Mouse (Mus musculus) heart, adult 8-10 months (tissue): ENCODE measurements at regions not wholly inside any gene's neighbourhood (a gene's known extent, or its start where the extent isn't known, plus 50 kb on each side); places are given as distances from the start of the nearest gene placed in this dataset.

Source experiments
- DNase-seq: peaks from one replicate; pipeline ENCODE4 v3.0.0; 2022; ENCODE audit warnings: low spot score

GRCm38 (mm10) chrX:13014051-13014450 is 57.2 kb upstream of the Usp9x start:
- no peak for DNase-seq

GRCm38 (mm10) chrX:13013086-13013485 is 58.2 kb upstream of the Usp9x start:
- DNase-seq, result no peak

GRCm38 (mm10) chrX:12990777-12991176 is 80.5 kb upstream of the Usp9x start:
- DNase-seq, result no peak

GRCm38 (mm10) chrX:12977676-12978075 is 93.6 kb upstream of the Usp9x start:
- no peak for DNase-seq

- no peak for DNase-seq
Measured at GRCm38 (mm10) chrX:12968979-12969746, 102.1 kb upstream of the Usp9x start.

- peak; percentile 28 for DNase-seq
Measured at GRCm38 (mm10) chrX:12959467-12960314, 111.6 kb upstream of the Usp9x start.

GRCm38 (mm10) chrX:12958873-12959272 is 112.4 kb upstream of the Usp9x start:
- DNase-seq, result no peak

GRCm38 (mm10) chrX:12950928-12951660 is 120.2 kb upstream of the Usp9x start:
- peak; percentile 28 for DNase-seq

GRCm38 (mm10) chrX:12942451-12942850 is 128.8 kb upstream of the Usp9x start:
- no peak for DNase-seq

GRCm38 (mm10) chrX:12936406-12937172 is 134.7 kb upstream of the Usp9x start:
- no peak for DNase-seq

GRCm38 (mm10) chrX:12933294-12933807 is 137.9 kb upstream of the Usp9x start:
- no peak for DNase-seq

- no peak for DNase-seq
Measured at GRCm38 (mm10) chrX:12930242-12930641, 141.1 kb upstream of the Usp9x start.

GRCm38 (mm10) chrX:12927797-12928589 is 143.3 kb upstream of the Usp9x start:
- no peak for DNase-seq

- DNase-seq, result no peak
Measured at GRCm38 (mm10) chrX:12924705-12925644, 146.3 kb upstream of the Usp9x start.

- no peak for DNase-seq
Measured at GRCm38 (mm10) chrX:12919576-12919975, 151.7 kb upstream of the Usp9x start.

- peak; percentile 9 for DNase-seq
Measured at GRCm38 (mm10) chrX:12917105-12917504, 154.2 kb upstream of the Usp9x start.

GRCm38 (mm10) chrX:12916684-12917083 is 154.6 kb upstream of the Usp9x start:
- DNase-seq, result no peak

- no peak for DNase-seq
Measured at GRCm38 (mm10) chrX:12900256-12900655, 138.4 kb upstream of the Med14 start.

- no peak for DNase-seq
Measured at GRCm38 (mm10) chrX:12891468-12891867, 129.6 kb upstream of the Med14 start.
